Mouse (Mus musculus) MEL (cell line): ENCODE measurements at regions not wholly inside any gene's neighbourhood (a gene's known extent, or its start where the extent isn't known, plus 50 kb on each side); places are given as distances from the start of the nearest gene placed in this dataset.

Source experiments
- DNase-seq: peaks from one replicate; pipeline ENCODE4 v3.0.0; 2011; ENCODE audit warnings: low read depth, low spot score
- H3K27ac ChIP-seq: 2 replicates; pipeline ENCODE4 v1.5.1; 2012; ENCODE audit warnings: low read depth, mild to moderate bottlenecking, control low read depth, low read length, moderate library complexity; ENCODE audit not compliant: control insufficient read depth
- H3K27me3 ChIP-seq, 2 experiments: fragments of 150-350 bp in 1 of 2; sonication (generic) in 1 of 2; 2 replicates each; pipeline ENCODE4 v1.6.1; 2012; ENCODE audit warnings: low read length in 2 of 2, mild to moderate bottlenecking in 2 of 2, improper control_type of control experiment in 1 of 2, moderate library complexity in 1 of 2; ENCODE audit not compliant: insufficient read depth in 2 of 2, control insufficient read depth in 1 of 2
- H3K36me3 ChIP-seq, 2 experiments: 2 replicates each; pipeline ENCODE4 v1.6.1; 2012 to 2014; ENCODE audit warnings: low read length in 2 of 2, improper control_type of control experiment in 1 of 2, inconsistent platforms in 1 of 2, mild to moderate bottlenecking in 1 of 2; ENCODE audit not compliant: insufficient read depth in 2 of 2, control insufficient read depth in 1 of 2
- H3K4me1 ChIP-seq, 2 experiments: fragments of 150-350 bp in 1 of 2; sonication (generic) in 1 of 2; 2 replicates each; pipeline ENCODE4 v1.6.1; 2012; ENCODE audit warnings: low read length in 2 of 2, improper control_type of control experiment in 1 of 2, mild to moderate bottlenecking in 1 of 2; ENCODE audit not compliant: insufficient read depth in 2 of 2, control insufficient read depth in 1 of 2
- H3K4me3 ChIP-seq, 2 experiments: fragments of 150-350 bp in 1 of 2; sonication (generic) in 1 of 2; 2 replicates each; pipeline ENCODE4 v1.5.1; 2012; ENCODE audit warnings: low read depth in 2 of 2, low read length in 2 of 2, mild to moderate bottlenecking in 2 of 2, moderate library complexity in 2 of 2, control low read depth in 1 of 2, improper control_type of control experiment in 1 of 2; ENCODE audit not compliant: control insufficient read depth in 1 of 2, insufficient read depth in 1 of 2
- H3K79me2 ChIP-seq: 2 replicates; pipeline ENCODE4 v1.6.1; 2012; ENCODE audit warnings: mild to moderate bottlenecking, low read length, moderate library complexity; ENCODE audit not compliant: control insufficient read depth, poor library complexity, insufficient read depth
- H3K9ac ChIP-seq: 2 replicates; pipeline ENCODE4 v1.6.1; 2012; ENCODE audit warnings: low read depth, mild to moderate bottlenecking, control low read depth, low read length, moderate library complexity; ENCODE audit not compliant: control insufficient read depth, poor library complexity, severe bottlenecking
- H3K9me3 ChIP-seq: fragments of 150-350 bp; sonication (generic); replicated peaks from 2 replicates; pipeline ENCODE4 v1.6.1; 2012; ENCODE audit warnings: mild to moderate bottlenecking, low read length, improper control_type of control experiment, moderate library complexity; ENCODE audit not compliant: insufficient read depth
- CHD1 ChIP-seq: IDR thresholded peaks from 2 replicates; pipeline ENCODE4 v1.6.1; 2012; ENCODE audit warnings: low read depth, mild to moderate bottlenecking, inconsistent platforms, low read length, improper control_type of control experiment
- E2F4 ChIP-seq: IDR thresholded peaks from 2 replicates; pipeline ENCODE4 v1.6.1; 2011; ENCODE audit warnings: low read depth, low read length, improper control_type of control experiment, borderline replicate concordance
- ELF1 ChIP-seq: IDR thresholded peaks from 2 replicates; pipeline ENCODE4 v1.6.1; 2014; ENCODE audit warnings: low read depth, mild to moderate bottlenecking, inconsistent platforms, low read length, improper control_type of control experiment, moderate library complexity
- GATA1 ChIP-seq: IDR thresholded peaks from 2 replicates; pipeline ENCODE4 v1.6.1; 2011; ENCODE audit warnings: low read depth, low read length, improper control_type of control experiment
- HCFC1 ChIP-seq: IDR thresholded peaks from 2 replicates; pipeline ENCODE4 v1.6.1; 2012; ENCODE audit warnings: low read depth, mild to moderate bottlenecking, inconsistent platforms, low read length, improper control_type of control experiment, moderate library complexity
- MAX ChIP-seq: IDR thresholded peaks from 2 replicates; pipeline ENCODE4 v1.6.1; 2011; ENCODE audit warnings: low read length, improper control_type of control experiment
- MYB ChIP-seq: IDR thresholded peaks from 2 replicates; pipeline ENCODE4 v1.6.1; 2011; ENCODE audit warnings: mild to moderate bottlenecking, low read depth, low read length, improper control_type of control experiment
- NELFE ChIP-seq: IDR thresholded peaks from 2 replicates; pipeline ENCODE4 v1.6.1; 2011; ENCODE audit warnings: low read depth, low read length, improper control_type of control experiment
- POLR2A ChIP-seq, 2 experiments: IDR thresholded peaks; 2 replicates each; pipeline ENCODE4 v1.6.1; 2011 to 2012; ENCODE audit warnings: low read length in 2 of 2, mild to moderate bottlenecking in 2 of 2, control low read depth in 1 of 2, improper control_type of control experiment in 1 of 2, low read depth in 1 of 2, moderate library complexity in 1 of 2; ENCODE audit not compliant: control insufficient read depth in 1 of 2, insufficient read depth in 1 of 2, poor library complexity in 1 of 2
- RCOR1 ChIP-seq: IDR thresholded peaks from 2 replicates; pipeline ENCODE4 v1.6.1; 2012; ENCODE audit warnings: low read depth, mild to moderate bottlenecking, inconsistent platforms, low read length, improper control_type of control experiment
- SIN3A ChIP-seq: IDR thresholded peaks from 2 replicates; pipeline ENCODE4 v1.6.1; 2012; ENCODE audit warnings: low read length, improper control_type of control experiment, inconsistent platforms
- SMC3 ChIP-seq: IDR thresholded peaks from 2 replicates; pipeline ENCODE4 v1.6.1; 2011; ENCODE audit warnings: low read depth, low read length, improper control_type of control experiment
- TAL1 ChIP-seq: IDR thresholded peaks from 2 replicates; pipeline ENCODE4 v1.6.1; 2012; ENCODE audit warnings: mild to moderate bottlenecking, inconsistent platforms, low read length, moderate library complexity, mixed read lengths
- TBP ChIP-seq: IDR thresholded peaks from 2 replicates; pipeline ENCODE4 v1.8.0; 2011; ENCODE audit warnings: low read depth, low read length, improper control_type of control experiment
- USF1 ChIP-seq: IDR thresholded peaks from 2 replicates; pipeline ENCODE4 v1.6.1; 2014; ENCODE audit warnings: low read depth, mild to moderate bottlenecking, inconsistent platforms, low read length, improper control_type of control experiment, moderate library complexity
- USF2 ChIP-seq, 2 experiments: IDR thresholded peaks; 2 replicates each; pipeline ENCODE4 v1.6.1; 2011 to 2012; ENCODE audit warnings: improper control_type of control experiment in 2 of 2, low read length in 2 of 2, borderline replicate concordance in 1 of 2, inconsistent platforms in 1 of 2, low read depth in 1 of 2, mild to moderate bottlenecking in 1 of 2; ENCODE audit not compliant: insufficient read depth in 1 of 2
- ZKSCAN1 ChIP-seq: IDR thresholded peaks from 2 replicates; pipeline ENCODE4 v1.6.1; 2012; ENCODE audit warnings: low read depth, mild to moderate bottlenecking, inconsistent platforms, low read length, improper control_type of control experiment, moderate library complexity
- ZNF384 ChIP-seq: IDR thresholded peaks from 2 replicates; pipeline ENCODE4 v1.6.1; 2012; ENCODE audit warnings: low read depth, mild to moderate bottlenecking, inconsistent platforms, low read length, improper control_type of control experiment

- no peaks in the 10 kb centered on the region; a peak in 1 of 4 replicates for H3K36me3 ChIP-seq
- no peak overlapping the region for H3K9ac ChIP-seq
- peaks cover 0 to 6% of the 10 kb centered on the region in 2 experiments; a peak in 1 of 4 replicates for H3K4me1 ChIP-seq
- H3K27ac ChIP-seq: no peak overlapping the region
- TF ChIP-seq SMC3: no peak
- TF ChIP-seq E2F4: no peak
- TF ChIP-seq ELF1: no peak
- TF ChIP-seq RCOR1: no peak
- no peak for TF ChIP-seq TAL1
- no peak for TF ChIP-seq GATA1
- TF ChIP-seq SIN3A: no peak
- TF ChIP-seq MYB: no peak
- TF ChIP-seq NELFE: no peak
- no peak for TF ChIP-seq MAX
- TF ChIP-seq POLR2A (IDR thresholded peaks at IDR 0.05; ENCODE audit: control insufficient read depth in 1 of 2, insufficient read depth in 1 of 2, low read depth in 1 of 2, low read length in 2 of 2, poor library complexity in 1 of 2): no peak
- TF ChIP-seq ZNF384: no peak
- TF ChIP-seq CHD1: no peak
- TF ChIP-seq HCFC1: no peak
- TF ChIP-seq TBP: no peak
- no peaks in the 10 kb centered on the region for H3K79me2 ChIP-seq
- no peak overlapping the region for H3K4me3 ChIP-seq
- no peak for DNase-seq
- no peaks in the 10 kb centered on the region for H3K27me3 ChIP-seq
- H3K9me3 ChIP-seq: no peaks in the 10 kb centered on the region
Measured at GRCm38 (mm10) chr11:79748606-79749125, 157.7 kb downstream of the Rab11fip4 start.

- Histone ChIP-seq H3K9ac (no peak overlapping the region), H3K4me3 (no peak overlapping the region), H3K4me1 (peaks cover 0 to 6% of the 10 kb centered on the region in 2 experiments; a peak in 1 of 4 replicates), H3K79me2 (no peaks in the 10 kb centered on the region), H3K9me3 (no peaks in the 10 kb centered on the region), H3K27me3 (no peaks in the 10 kb centered on the region), H3K27ac (no peak overlapping the region), H3K36me3 (no peaks in the 10 kb centered on the region; a peak in 1 of 4 replicates)
- DNase-seq: no peak
- no peak for TF ChIP-seq TAL1
- no peak for TF ChIP-seq ZKSCAN1
- TF ChIP-seq USF1: no peak
- TF ChIP-seq USF2 (IDR thresholded peaks at IDR 0.05; ENCODE audit: borderline replicate concordance in 1 of 2, insufficient read depth in 1 of 2, low read depth in 1 of 2, low read length in 2 of 2): no peak
- no peak for TF ChIP-seq GATA1
- no peak for TF ChIP-seq CHD1
- no peak for TF ChIP-seq E2F4
- TF ChIP-seq RCOR1: no peak
Measured at GRCm38 (mm10) chr11:79747801-79748200, 156.8 kb downstream of the Rab11fip4 start.
